ENCODE assay signal across 10 mouse cellular contexts in the genomic region with DNA sequence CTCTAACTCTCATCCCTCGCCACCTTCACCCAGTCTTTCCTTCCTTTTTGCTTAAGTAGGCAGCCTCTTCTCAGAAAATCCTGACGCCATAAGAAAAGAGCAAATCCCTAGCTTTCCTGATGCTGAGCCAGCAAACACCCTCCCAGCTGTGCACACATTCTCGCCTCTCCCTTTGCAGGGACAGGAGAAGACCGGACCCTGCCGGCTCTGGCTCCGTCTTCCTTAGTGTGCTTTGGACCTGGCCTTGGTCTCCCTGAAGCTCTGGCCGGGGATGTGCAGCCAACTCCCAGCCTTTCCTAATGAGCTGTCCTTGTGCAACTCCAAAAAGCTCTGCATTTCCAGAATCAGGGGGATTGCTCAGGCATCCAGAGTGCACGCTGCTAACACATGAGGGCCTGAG.
DNase-seq lines count a peak whose midpoint lies in the region; ATAC-seq and TF ChIP-seq lines count a peak whose summit lies in the region.
"Had no signal": no experiment of that assay in that cellular context is flagged by ENCODE, and none has a peak within 500 bp of the region (broad histone marks: within the 10 kb centered on the region; RNA-seq: fewer than 3 reads in every experiment).

No protein-coding gene starts in this region.

- no peaks in the 10 kb centered on the region for H3K4me1 ChIP-seq in lung, postnatal 0 days (ENCODE audit: insufficient read depth, low read depth, low read length)
- H3K4me1 ChIP-seq in forebrain, embryonic 11.5 days (replicated peaks; ENCODE audit: control insufficient read depth, insufficient read depth, low read length) = peaks cover 12% of the 10 kb centered on the region; the same call in 1 of the 2 replicates
- peaks cover 34% of the 10 kb centered on the region for H3K4me1 ChIP-seq in neural tube, embryonic 13.5 days (replicated peaks)

- no peak for TF ChIP-seq EP300 in lung, postnatal 0 days (IDR thresholded peaks at IDR 0.05)

- ATAC-seq in lung, postnatal 0 days = no peak
- ATAC-seq in forebrain, embryonic 11.5 days (replicated peaks; ENCODE audit: low FRiP score) = no peak
- no peak for ATAC-seq in neural tube, embryonic 13.5 days (ENCODE audit: low read depth)
- ATAC-seq in monocyte, adult 5-6 weeks (replicated peaks; ENCODE audit: insufficient number of reproducible peaks, low FRiP score, low TSS enrichment, poor library complexity, severe bottlenecking) = no peak
- ATAC-seq: liver, postnatal 0 days had no signal

- no peaks in the 10 kb centered on the region for H3K9me3 ChIP-seq in lung, postnatal 0 days (ENCODE audit: low read length)
- H3K9me3 ChIP-seq in forebrain, embryonic 11.5 days (ENCODE audit: control insufficient read depth, low read length) = no peaks in the 10 kb centered on the region; the same call in 1 of the 2 replicates
- no peaks in the 10 kb centered on the region; the same call in 1 of the 2 replicates for H3K9me3 ChIP-seq in neural tube, embryonic 13.5 days

- no peak overlapping the region for H3K9ac ChIP-seq in lung, postnatal 0 days (replicated peaks; ENCODE audit: low read depth)
- H3K9ac ChIP-seq in forebrain, embryonic 11.5 days (ENCODE audit: low read length) = no peak overlapping the region
- no peak overlapping the region for H3K9ac ChIP-seq in neural tube, embryonic 13.5 days
- H3K9ac ChIP-seq: liver, postnatal 0 days had no signal

- no peaks in the 10 kb centered on the region for H3K36me3 ChIP-seq in lung, postnatal 0 days (ENCODE audit: insufficient read depth, low read length)
- no peaks in the 10 kb centered on the region for H3K36me3 ChIP-seq in forebrain, embryonic 11.5 days (ENCODE audit: control insufficient read depth, insufficient read depth, low read length)
- no peaks in the 10 kb centered on the region for H3K36me3 ChIP-seq in neural tube, embryonic 13.5 days

- H3K4me3 ChIP-seq in lung, postnatal 0 days (ENCODE audit: low read depth, low read length) = no peak overlapping the region
- no peak overlapping the region for H3K4me3 ChIP-seq in forebrain, embryonic 11.5 days (ENCODE audit: low read depth, low read length)
- no peak overlapping the region for H3K4me3 ChIP-seq in neural tube, embryonic 13.5 days

- DNase-seq in lung, postnatal 0 days (ENCODE audit: low spot score) = peak; percentile 23
- no peak for DNase-seq in lung, adult 18-20 months
- DNase-seq in forebrain, embryonic 11.5 days (ENCODE audit: low spot score) = no peak
- DNase-seq in heart, postnatal 25 days (ENCODE audit: low spot score) = peak; percentile 35
- no peak for DNase-seq in right cerebral cortex, postnatal 14 days
- no peak for DNase-seq in cerebellum, adult 8-10 months
- DNase-seq: kidney, postnatal 36 days; liver, postnatal 0 days had no signal

- no peaks in the 10 kb centered on the region for H3K27me3 ChIP-seq in lung, postnatal 0 days (replicated peaks; ENCODE audit: insufficient read depth, low read length)
- H3K27me3 ChIP-seq in forebrain, embryonic 11.5 days (ENCODE audit: control insufficient read depth, insufficient read depth, low read length) = no peaks in the 10 kb centered on the region
- H3K27me3 ChIP-seq in neural tube, embryonic 13.5 days = no peaks in the 10 kb centered on the region

- H3K4me2 ChIP-seq in lung, postnatal 0 days (replicated peaks; ENCODE audit: low read depth, low read length) = no peak overlapping the region
- no peak overlapping the region for H3K4me2 ChIP-seq in forebrain, embryonic 11.5 days (ENCODE audit: low read depth, low read length, severe bottlenecking)
- no peak overlapping the region for H3K4me2 ChIP-seq in neural tube, embryonic 13.5 days

- intact Hi-C loops in heart, postnatal 25 days (cut with DNase I) = no loop called here

- 67% methylated on average over 8 of the region's 8 CpGs for WGBS in lung, postnatal 0 days
- 91% methylated on average over 8 of the region's 8 CpGs for WGBS in forebrain, embryonic 11.5 days
- 76% methylated on average over 8 of the region's 8 CpGs for WGBS in neural tube, embryonic 13.5 days

- no peak overlapping the region for H3K27ac ChIP-seq in lung, postnatal 0 days (ENCODE audit: low read length)
- H3K27ac ChIP-seq in forebrain, embryonic 11.5 days (ENCODE audit: low read depth, low read length) = peak overlapping the region; percentile 84; the same call in 1 of the 2 replicates
- peak overlapping the region; percentile 88 for H3K27ac ChIP-seq in neural tube, embryonic 13.5 days (replicated peaks)

- no peak for TF ChIP-seq CTCF in lung, postnatal 0 days (IDR thresholded peaks at IDR 0.05)

Comparison
In these comparisons a context has a peak if more than half of its experiments do, and no peak if none do; other contexts are left out.
1. DNase-seq: peak in lung, postnatal 0 days (single experiment) and heart, postnatal 25 days (single experiment); none in lung, adult 18-20 months (0 of 2), forebrain, embryonic 11.5 days (single experiment), right cerebral cortex, postnatal 14 days (single experiment) and cerebellum, adult 8-10 months (single experiment).